Comparison of ENCODE assay signal across 22 mouse cellular contexts in the genomic region with DNA sequence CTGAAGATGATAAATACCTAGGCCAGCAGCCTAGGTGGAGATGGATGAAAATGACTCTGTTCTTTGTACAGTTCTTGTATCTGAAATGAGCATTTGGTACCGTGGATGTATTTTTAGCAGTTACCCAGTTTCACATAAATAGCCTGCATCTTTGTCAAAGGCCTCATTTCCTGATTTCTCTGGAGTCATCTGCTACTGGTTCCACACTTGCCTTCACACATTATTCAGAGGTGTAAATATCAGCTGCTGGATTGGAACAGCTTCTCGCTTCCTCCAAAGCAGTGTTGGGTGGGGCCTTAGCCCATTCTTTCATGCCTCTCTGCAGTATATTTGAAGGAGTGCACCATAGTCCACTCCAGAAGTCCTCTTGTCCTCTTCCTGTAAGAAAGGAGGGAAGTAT.
DNase-seq lines count a peak whose midpoint lies in the region; TF ChIP-seq lines count a peak whose summit lies in the region.
"Had no signal": no experiment of that assay in that cellular context is flagged by ENCODE, and none has a peak within 500 bp of the region (broad histone marks: within the 10 kb centered on the region; RNA-seq: fewer than 3 reads in every experiment).

No protein-coding gene starts in this region.

- no peaks in the 10 kb centered on the region for H3K9me3 ChIP-seq in limb, embryonic 10.5 days (replicated peaks)
- H3K9me3 ChIP-seq: embryonic facial prominence, embryonic 10.5 days; hindbrain, embryonic 12.5 days; midbrain, embryonic 15.5 days; neural tube, embryonic 12.5 days had no signal

- no peak overlapping the region for H3K4me3 ChIP-seq in layer of hippocampus, adult 2 months
- no peak overlapping the region for H3K4me3 ChIP-seq in left cerebral cortex, adult 2 months
- H3K4me3 ChIP-seq in limb, embryonic 10.5 days, result no peak overlapping the region
- H3K4me3 ChIP-seq: embryonic facial prominence, embryonic 10.5 days; forebrain, embryonic 10.5 days; gastrocnemius, adult 2 months; hindbrain, embryonic 12.5 days; midbrain, embryonic 15.5 days; neural tube, embryonic 12.5 days had no signal

- no peaks in the 10 kb centered on the region for H3K27me3 ChIP-seq in limb, embryonic 10.5 days (ENCODE audit: low read depth, poor library complexity, severe bottlenecking)
- H3K27me3 ChIP-seq: hindbrain, embryonic 12.5 days; midbrain, embryonic 15.5 days; neural tube, embryonic 12.5 days had no signal

- DNase-seq in layer of hippocampus, adult 9-11 months, result peak; percentile 2
- no peak for DNase-seq in layer of hippocampus, adult 2 months (ENCODE audit: low spot score in 2 of 2)
- DNase-seq in brain, embryonic 14.5 days (ENCODE audit: low read depth), result peak; percentile 14
- peak; percentile 10 to 14 for DNase-seq in left cerebral cortex, adult 2 months (ENCODE audit: extremely low spot score in 1 of 2, low spot score in 2 of 2)
- peak; percentile 6 for DNase-seq in right cerebral cortex, postnatal 25 days
- DNase-seq in testis, postnatal 14 days (ENCODE audit: low spot score), result no peak
- no peak for DNase-seq in limb, embryonic 10.5 days (ENCODE audit: low spot score)
- no peak for DNase-seq in liver
- DNase-seq: adrenal gland, adult 2 months; cerebellum, adult 18-20 months; gastrocnemius, adult 2 months; kidney, adult 11 months; kidney, postnatal 4 days; lung, postnatal 4 days; spleen, adult 18-20 months; thymus, postnatal 25 days had no signal

- TF ChIP-seq POLR2A in brain, embryonic 14.5 days (IDR thresholded peaks at IDR 0.05; ENCODE audit: borderline replicate concordance, extremely low read depth, insufficient read depth, insufficient read length, poor library complexity, severe bottlenecking), result no peak

- H3K27ac ChIP-seq in layer of hippocampus, adult 2 months, result no peak overlapping the region
- no peak overlapping the region for H3K27ac ChIP-seq in left cerebral cortex, adult 2 months
- no peak overlapping the region for H3K27ac ChIP-seq in limb, embryonic 10.5 days
- H3K27ac ChIP-seq: embryonic facial prominence, embryonic 10.5 days; forebrain, embryonic 10.5 days; gastrocnemius, adult 2 months; hindbrain, embryonic 12.5 days; midbrain, embryonic 15.5 days; neural tube, embryonic 12.5 days had no signal

- WGBS in limb, embryonic 10.5 days, result 83% methylated on average over 2 of the region's 2 CpGs

- TF ChIP-seq CTCF in layer of hippocampus, adult 2 months (conservative IDR thresholded peaks at IDR 0.05), result no peak
- no peak for TF ChIP-seq CTCF in brain, embryonic 14.5 days (IDR thresholded peaks at IDR 0.05; ENCODE audit: borderline replicate concordance, extremely low read depth, insufficient read depth, insufficient read length)
- no peak for TF ChIP-seq CTCF in left cerebral cortex, adult 2 months (IDR thresholded peaks at IDR 0.05)

- no peaks in the 10 kb centered on the region for H3K36me3 ChIP-seq in limb, embryonic 10.5 days
- H3K36me3 ChIP-seq: embryonic facial prominence, embryonic 10.5 days; forebrain, embryonic 10.5 days; G1E; hindbrain, embryonic 12.5 days; midbrain, embryonic 15.5 days; neural tube, embryonic 12.5 days had no signal

- intact Hi-C loops in left cerebral cortex, adult 2 months (cut with DNase I), result loop anchor here (5.0 kb wide), 1 partner anchor 120 kb away; no protein-coding TSS in a partner anchor

- no peaks in the 10 kb centered on the region for H3K4me1 ChIP-seq in limb, embryonic 10.5 days
- H3K4me1 ChIP-seq: embryonic facial prominence, embryonic 10.5 days; forebrain, embryonic 10.5 days; hindbrain, embryonic 12.5 days; midbrain, embryonic 15.5 days; neural tube, embryonic 12.5 days had no signal

Comparison
In these comparisons a context has a peak if more than half of its experiments do, and no peak if none do; other contexts are left out.
1. DNase-seq: peak in layer of hippocampus, adult 9-11 months (single experiment), brain, embryonic 14.5 days (single experiment), left cerebral cortex, adult 2 months (2 of 2) and right cerebral cortex, postnatal 25 days (single experiment); none in layer of hippocampus, adult 2 months (0 of 2), testis, postnatal 14 days (single experiment), limb, embryonic 10.5 days (single experiment) and liver (single experiment).